Mouse (Mus musculus): Measurements from ENCODE around the gene Adck2.

- TF ChIP-seq GATA1 (IDR thresholded peaks at IDR 0.05; ENCODE audit: borderline replicate concordance, low read length), result no peak
- no peak for TF ChIP-seq FLI1 (IDR thresholded peaks at IDR 0.05; ENCODE audit: low read length)
Measured at GRCm38 (mm10) chr6:39570426-39570825, 3.2 kb upstream of the Adck2 start.
